ENCODE assay signal across 30 mouse cellular contexts in genomic region chr5:121589928-121590327, GRCm38 (mm10). TPM values are rescaled to one million over a fixed set of nuclear protein-coding genes. Genes with fewer than 3 reads are reported as not detected.
DNase-seq lines count a peak whose midpoint lies in the region; TF ChIP-seq lines count a peak whose summit lies in the region.
"Had no signal": no experiment of that assay in that cellular context is flagged by ENCODE, and none has a peak within 500 bp of the region (broad histone marks: within the 10 kb centered on the region; RNA-seq: fewer than 3 reads in every experiment).

No protein-coding gene starts in this region.

- H3K79me2 ChIP-seq in liver, adult 2 months (ENCODE audit: control insufficient read depth, insufficient read depth, low read length), result peaks cover 38% of the 10 kb centered on the region

- H3K4me3 ChIP-seq in gastrocnemius, adult 2 months, result no peak overlapping the region
- no peak overlapping the region for H3K4me3 ChIP-seq in liver, adult 2 months (ENCODE audit: insufficient read depth, low read depth, low read length)
- H3K4me3 ChIP-seq in brown adipose tissue, adult 24 weeks (ENCODE audit: insufficient read depth, low read depth, low read length), result no peak overlapping the region
- H3K4me3 ChIP-seq: embryonic facial prominence, embryonic 13.5 days; embryonic facial prominence, embryonic 15.5 days; erythroblast, embryonic 14.5 days; forebrain, embryonic 10.5 days; forebrain, embryonic 12.5 days had no signal

- H3K4me1 ChIP-seq in liver, adult 2 months (ENCODE audit: control insufficient read depth, insufficient read depth, low read length), result peaks cover 46% of the 10 kb centered on the region
- H3K4me1 ChIP-seq in brown adipose tissue, adult 24 weeks (ENCODE audit: control insufficient read depth, insufficient read depth, insufficient read length, low read length), result peaks cover 37% of the 10 kb centered on the region

- no peaks in the 10 kb centered on the region for H3K27me3 ChIP-seq in liver, adult 2 months (ENCODE audit: control insufficient read depth, insufficient read depth, low read length)
- H3K27me3 ChIP-seq: CH12.LX; embryonic facial prominence, embryonic 13.5 days; embryonic facial prominence, embryonic 15.5 days; forebrain, embryonic 12.5 days; Patski had no signal

- 66% methylated on average over 6 of the region's 6 CpGs for WGBS in liver, adult 2 months

- H3K27ac ChIP-seq in gastrocnemius, adult 2 months, result peak overlapping the region; percentile 40; the same call in 1 of the 2 replicates
- peak overlapping the region; percentile 42 for H3K27ac ChIP-seq in liver, adult 2 months (replicated peaks; ENCODE audit: insufficient read depth, low read depth, low read length)
- H3K27ac ChIP-seq in brown adipose tissue, adult 24 weeks (replicated peaks; ENCODE audit: low read depth, low read length), result 0 out of 2 replicates have a peak overlapping the region, but pooled peaks have one; percentile 0
- H3K27ac ChIP-seq: embryonic facial prominence, embryonic 13.5 days; embryonic facial prominence, embryonic 15.5 days; forebrain, embryonic 10.5 days; forebrain, embryonic 12.5 days had no signal

- no peak for TF ChIP-seq POLR2A in liver, adult 2 months (IDR thresholded peaks at IDR 0.05; ENCODE audit: extremely low read depth, insufficient read depth, low read length)

- no peak for DNase-seq in gastrocnemius, adult 2 months
- no peak for DNase-seq in gastrocnemius, postnatal 14 days
- DNase-seq in liver, adult 2 months (ENCODE audit: extremely low read depth, low read depth, low spot score), result no peak
- DNase-seq in liver, result no peak
- DNase-seq: adrenal gland, adult 8-10 months; adrenal gland, postnatal 14 days; adrenal gland, postnatal 36 days; B cell, adult 2 months; cerebellum, adult 11 months; cerebellum, adult 18-20 months; cerebellum, adult 8-10 months; cerebellum, adult 9-11 months; cerebellum, postnatal 14 days; cerebellum, postnatal 36 days; embryo, embryonic 11 days had no signal

- H3K9ac ChIP-seq in liver, adult 2 months (ENCODE audit: low read depth, low read length), result peak overlapping the region; percentile 35
- H3K9ac ChIP-seq: embryonic facial prominence, embryonic 13.5 days; embryonic facial prominence, embryonic 15.5 days; forebrain, embryonic 12.5 days had no signal

- peaks cover 4% of the 10 kb centered on the region for H3K36me3 ChIP-seq in liver, adult 2 months (ENCODE audit: control insufficient read depth, insufficient read depth, low read length)
- H3K36me3 ChIP-seq: embryonic facial prominence, embryonic 15.5 days; forebrain, embryonic 12.5 days; G1E had no signal

- intact Hi-C loops in gastrocnemius, adult 2 months (cut with DNase I), result no loop called here
- intact Hi-C loops in gastrocnemius, postnatal 14 days (cut with DNase I; ENCODE audit: low total_unique reads), result no loop called here

- TF ChIP-seq CTCF in gastrocnemius, adult 2 months (IDR thresholded peaks at IDR 0.05), result no peak
- no peak for TF ChIP-seq CTCF in liver, adult 2 months (IDR thresholded peaks at IDR 0.05; ENCODE audit: low read depth, low read length)

RNA-seq across cellular contexts. Expression of gene Aldh2, which starts 3.7 kb away (rescaled TPM):
- total RNA-seq in gastrocnemius, adult 2 months (2021), result 100 to 1,000 TPM; 116 to 287 TPM
- total RNA-seq in gastrocnemius, postnatal 14 days (2021), result 100 to 1,000 TPM; 104 to 113 TPM
- 1,488 and 1,502 TPM in 2 replicates for total RNA-seq in liver, adult 2 months (2014; rRNA removed)
- 3,750 and 4,351 TPM in 2 replicates for polyA plus RNA-seq in liver, adult 2 months (2012; rRNA removed)
- 645 and 839 TPM in 2 replicates for polyA plus RNA-seq in brown adipose tissue, adult 24 weeks (2012; ENCODE audit: insufficient read depth, insufficient read length, missing spikeins)

RNA-seq across cellular contexts. Expression of gene Acad12, which starts 28.8 kb away (rescaled TPM):
- total RNA-seq in gastrocnemius, adult 2 months (2021), result 10 to 100 TPM; 23.3 to 34.5 TPM
- total RNA-seq in gastrocnemius, postnatal 14 days (2021), result 10 to 100 TPM; 13.3 to 14.8 TPM
- total RNA-seq in liver, adult 2 months (2014; rRNA removed), result 9.6 and 14.4 TPM in 2 replicates
- polyA plus RNA-seq in liver, adult 2 months (2012; rRNA removed), result 9.1 and 10.1 TPM in 2 replicates
- 18.4 and 32.3 TPM in 2 replicates for polyA plus RNA-seq in brown adipose tissue, adult 24 weeks (2012; ENCODE audit: insufficient read depth, insufficient read length, missing spikeins)

RNA-seq across cellular contexts. Expression of gene Mapkapk5, which starts 44.2 kb away (rescaled TPM):
- 100 to 1,000 TPM; 100 to 131 TPM for total RNA-seq in gastrocnemius, adult 2 months (2021)
- 10 to 100 TPM; 57.3 to 64.1 TPM for total RNA-seq in gastrocnemius, postnatal 14 days (2021)
- 39.0 and 40.1 TPM in 2 replicates for total RNA-seq in liver, adult 2 months (2014; rRNA removed)
- 16.8 and 21.7 TPM in 2 replicates for polyA plus RNA-seq in liver, adult 2 months (2012; rRNA removed)
- 47.1 and 76.5 TPM in 2 replicates for polyA plus RNA-seq in brown adipose tissue, adult 24 weeks (2012; ENCODE audit: insufficient read depth, insufficient read length, missing spikeins)

RNA-seq across cellular contexts. Expression of gene Adam1a, which starts 44.6 kb away (rescaled TPM):
- total RNA-seq in gastrocnemius, adult 2 months (2021), result 1 to 10 TPM; 2.0 to 3.0 TPM
- total RNA-seq in gastrocnemius, postnatal 14 days (2021), result 1 to 10 TPM; 1.5 TPM
- total RNA-seq in liver, adult 2 months (2014; rRNA removed), result 2.5 and 2.8 TPM in 2 replicates
- polyA plus RNA-seq in liver, adult 2 months (2012; rRNA removed), result 0.85 and 1.4 TPM in 2 replicates
- polyA plus RNA-seq in brown adipose tissue, adult 24 weeks (2012; ENCODE audit: insufficient read depth, insufficient read length, missing spikeins), result 0.52 and 0.71 TPM in 2 replicates

RNA-seq across cellular contexts. Expression of gene Gm42878, which starts 44.6 kb away (rescaled TPM):
- total RNA-seq in gastrocnemius, adult 2 months (2021), result not detected
- total RNA-seq in gastrocnemius, postnatal 14 days (2021), result not detected
- total RNA-seq in liver, adult 2 months (2014; rRNA removed), result 0.09 TPM in 1 of 2 replicates, not detected in the other
- polyA plus RNA-seq in liver, adult 2 months (2012; rRNA removed), result not detected in 2 replicates
- not detected in 2 replicates for polyA plus RNA-seq in brown adipose tissue, adult 24 weeks (2012; ENCODE audit: insufficient read depth, insufficient read length, missing spikeins)
- total RNA-seq: adrenal gland, adult 8-10 months; adrenal gland, postnatal 14 days; adrenal gland, postnatal 36 days; common myeloid progenitor, adult 5-6 weeks; G1E had no signal
- polyA plus RNA-seq: activated CD4-positive, CD25-positive, alpha-beta regulatory T cell, adult 4 months; CD4-positive, CD25-positive, alpha-beta regulatory T cell, adult 4 months; embryonic facial prominence, embryonic 11.5 days; embryonic facial prominence, embryonic 13.5 days; embryonic facial prominence, embryonic 15.5 days; erythroblast, embryonic 14.5 days; forebrain, embryonic 10.5 days; forebrain, embryonic 12.5 days; forebrain, embryonic 14.5 days; forebrain, embryonic 16.5 days; G1E had no signal
